Mouse (Mus musculus) gastrocnemius, postnatal 25 days (tissue): ENCODE data around the gene Hoxa10. TPM values are rescaled to one million over a fixed set of nuclear protein-coding genes. Genes with fewer than 3 reads are reported as not detected.
A peak's percentile ranks its signal among the peaks of the same experiment; 100 is the strongest.

Source experiments
- DNase-seq: peaks from one replicate; pipeline ENCODE4 v3.0.0; 2022
- total RNA-seq, 2 experiments: library from RNA; stranded (reverse); gene quantifications; 1 replicate in 1 of 2; 2 replicates in 1 of 2; pipeline ENCODE4 v1.2.3; 2021

The Hoxa10 gene
- total RNA-seq, 2 experiments from 2014 or later = 14.8 to 18.4 TPM

GRCm38 (mm10) chr6:52205638-52206621 is 34.7 kb downstream of the Hoxa10 start:
- no peak for DNase-seq

GRCm38 (mm10) chr6:52205221-52205620 is 35.4 kb downstream of the Hoxa10 start:
- DNase-seq = no peak

- DNase-seq = peak; percentile 71
Observed at GRCm38 (mm10) chr6:52204050-52204752, 36.5 kb downstream of the Hoxa10 start, which contains the start of gene Hoxa5. Gene Hoxa5, minus strand, starts transcription at chr6:52204587.

GRCm38 (mm10) chr6:52203371-52204049 is 37.1 kb downstream of the Hoxa10 start:
- DNase-seq = no peak

GRCm38 (mm10) chr6:52203121-52203370 is 37.6 kb downstream of the Hoxa10 start:
- no peak for DNase-seq

- no peak for DNase-seq
Observed at GRCm38 (mm10) chr6:52202362-52203120, 38.1 kb downstream of the Hoxa10 start.

GRCm38 (mm10) chr6:52201269-52201668 is 39.4 kb downstream of the Hoxa10 start:
- DNase-seq = no peak

GRCm38 (mm10) chr6:52200751-52201250 is 39.9 kb downstream of the Hoxa10 start:
- no peak for DNase-seq

GRCm38 (mm10) chr6:52200073-52200750 is 40.4 kb downstream of the Hoxa10 start:
- DNase-seq = no peak

- no peak for DNase-seq
Observed at GRCm38 (mm10) chr6:52197271-52197670, 43.4 kb downstream of the Hoxa10 start.

GRCm38 (mm10) chr6:52196811-52197210 is 43.8 kb downstream of the Hoxa10 start:
- no peak for DNase-seq

- no peak for DNase-seq
Observed at GRCm38 (mm10) chr6:52194690-52195089, 46.0 kb downstream of the Hoxa10 start.

GRCm38 (mm10) chr6:52191860-52192550 is 48.6 kb downstream of the Hoxa10 start:
- peak; percentile 84 for DNase-seq

GRCm38 (mm10) chr6:52190906-52191810 is 49.5 kb downstream of the Hoxa10 start, which contains the start of gene Hoxa4:
Gene Hoxa4, minus strand, starts transcription at chr6:52191753.
- DNase-seq = no peak

GRCm38 (mm10) chr6:52190410-52190809 is 50.2 kb downstream of the Hoxa10 start:
- DNase-seq = no peak

GRCm38 (mm10) chr6:52189909-52190308 is 50.7 kb downstream of the Hoxa10 start:
- DNase-seq = no peak

- DNase-seq = peak; percentile 69
Observed at GRCm38 (mm10) chr6:52189172-52189591, 51.5 kb downstream of the Hoxa10 start.

GRCm38 (mm10) chr6:52186500-52186899 is 54.2 kb downstream of the Hoxa10 start:
- no peak for DNase-seq

GRCm38 (mm10) chr6:52185834-52186233 is 54.8 kb downstream of the Hoxa10 start:
- no peak for DNase-seq
